Mouse (Mus musculus) neural tube, embryonic 10.5 days (tissue): ENCODE results near the gene Dna2.

ENCODE experiments used
- DNase-seq: peaks from one replicate; pipeline ENCODE4 v3.0.0-alpha.2; 2017; ENCODE audit warnings: low spot score; ENCODE audit errors: extremely low spot score

Dna2 gene

GRCm38 (mm10) chr10:62980039-62980954 lies 33.5 kb downstream of the Dna2 start, which contains the start of gene Rufy2:
Gene Rufy2, plus strand, starts transcription at chr10:62980223.
- DNase-seq = peak; percentile 88

GRCm38 (mm10) chr10:62984072-62984471 lies 37.2 kb downstream of the Dna2 start:
- DNase-seq = no peak

DNA sequence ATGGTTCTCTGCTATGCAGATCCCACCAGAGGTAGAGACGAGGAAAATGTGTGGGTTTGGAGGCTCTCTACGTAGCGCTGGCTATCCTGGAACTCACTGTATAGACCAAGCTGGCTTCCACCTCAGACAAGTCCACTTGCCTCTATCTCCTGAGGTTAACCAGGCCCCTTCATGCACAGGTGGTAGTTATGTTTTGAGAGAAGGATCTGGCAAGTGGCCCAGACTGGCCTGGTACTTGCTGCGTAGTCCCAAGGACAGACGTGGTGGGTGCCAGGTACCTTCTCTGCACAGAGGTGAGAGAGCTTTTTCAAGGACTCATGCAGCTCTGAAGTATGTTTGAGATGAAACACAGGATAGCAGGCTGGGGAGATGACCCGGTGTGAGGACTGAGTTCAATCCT lies 37.7 kb downstream of the Dna2 start:
- no peak for DNase-seq

- peak; percentile 53 for DNase-seq
These were observed 40.5 kb downstream of the Dna2 start for GRCm38 (mm10) chr10:62987341-62987740.

- DNase-seq = no peak
These were observed 43.8 kb downstream of the Dna2 start for GRCm38 (mm10) chr10:62990636-62991035.

DNA sequence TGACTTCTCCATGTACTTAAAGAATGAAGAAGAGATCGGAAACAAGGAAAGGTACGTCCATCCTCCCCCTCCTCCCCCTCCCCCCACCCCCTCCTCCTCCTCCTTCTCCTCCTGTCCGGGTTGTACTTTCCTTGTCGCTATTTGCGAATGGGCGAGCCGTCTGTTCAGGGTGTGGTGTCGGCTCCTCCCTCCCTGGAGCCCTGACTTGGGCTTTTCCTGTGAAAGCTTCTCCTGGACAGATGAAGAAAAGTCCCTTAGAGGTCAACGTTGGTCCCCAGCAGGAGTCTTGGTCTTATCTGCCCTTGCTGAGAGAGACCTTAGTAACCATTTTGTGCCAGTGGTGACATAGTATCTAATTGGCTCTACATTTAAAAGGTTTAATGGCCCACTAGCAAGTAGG lies 47.2 kb downstream of the Dna2 start:
- DNase-seq = no peak

GRCm38 (mm10) chr10:63000584-63000983 lies 53.8 kb downstream of the Dna2 start:
- no peak for DNase-seq

DNA sequence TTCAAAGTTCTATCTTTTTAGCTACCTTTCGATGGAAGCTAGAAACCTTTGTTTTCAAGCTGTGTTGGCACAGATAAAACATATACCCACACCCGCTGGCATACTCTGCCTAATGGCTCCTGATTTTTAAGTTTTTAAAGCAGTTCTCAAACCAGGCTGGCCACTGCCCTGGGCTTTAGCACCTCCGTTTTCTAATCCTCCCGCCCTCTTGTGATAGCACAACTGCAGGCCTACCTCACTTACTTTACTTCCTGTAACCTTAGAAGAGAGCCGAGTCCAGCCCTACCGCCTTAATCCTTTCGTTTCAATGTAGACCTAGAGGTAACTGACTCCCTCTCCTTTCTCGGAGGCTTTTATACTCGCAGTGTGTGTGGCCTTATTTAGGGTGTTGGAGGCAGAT lies 56.4 kb downstream of the Dna2 start:
- DNase-seq = no peak

DNA sequence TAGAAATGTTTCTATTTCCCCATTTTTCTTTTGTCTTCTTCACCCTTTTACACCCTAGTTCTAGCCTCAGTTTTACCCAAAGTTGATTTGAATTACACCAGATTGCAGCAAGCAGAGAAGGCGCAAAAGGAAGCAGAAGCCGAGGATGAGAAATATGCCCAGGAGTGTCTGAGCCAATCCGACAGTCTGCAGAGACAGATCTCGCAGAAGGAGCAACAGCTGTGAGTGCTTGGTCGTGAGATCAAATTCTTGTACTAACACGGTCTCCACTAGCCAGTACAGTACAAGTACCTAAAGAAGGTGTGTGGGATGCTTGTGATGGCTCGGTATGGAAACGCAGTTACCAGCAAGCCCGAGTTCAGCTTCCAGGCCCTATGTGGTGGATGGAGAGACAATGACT lies 57.7 kb downstream of the Dna2 start:
- no peak for DNase-seq

DNA sequence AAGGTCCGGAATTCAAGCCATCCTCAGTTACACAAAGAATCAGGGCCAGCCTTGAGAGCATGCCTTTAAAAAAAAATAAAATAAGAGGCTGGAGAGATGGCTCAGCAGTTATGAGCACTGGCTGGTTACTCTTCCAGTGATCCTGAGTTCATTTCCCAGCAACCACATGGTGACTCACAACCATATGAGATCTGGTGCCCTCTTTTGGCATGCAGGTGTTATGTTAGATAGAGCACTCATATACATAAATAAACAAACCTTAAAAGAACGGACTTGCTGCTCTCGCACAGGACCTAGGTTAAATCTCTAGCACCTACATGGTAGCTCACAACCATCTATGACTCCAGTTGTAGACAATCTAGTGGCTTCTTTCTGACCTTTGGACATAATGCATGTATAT lies 61.4 kb downstream of the Dna2 start:
- DNase-seq = no peak

GRCm38 (mm10) chr10:63010268-63010667 lies 63.4 kb downstream of the Dna2 start:
- no peak for DNase-seq

DNA sequence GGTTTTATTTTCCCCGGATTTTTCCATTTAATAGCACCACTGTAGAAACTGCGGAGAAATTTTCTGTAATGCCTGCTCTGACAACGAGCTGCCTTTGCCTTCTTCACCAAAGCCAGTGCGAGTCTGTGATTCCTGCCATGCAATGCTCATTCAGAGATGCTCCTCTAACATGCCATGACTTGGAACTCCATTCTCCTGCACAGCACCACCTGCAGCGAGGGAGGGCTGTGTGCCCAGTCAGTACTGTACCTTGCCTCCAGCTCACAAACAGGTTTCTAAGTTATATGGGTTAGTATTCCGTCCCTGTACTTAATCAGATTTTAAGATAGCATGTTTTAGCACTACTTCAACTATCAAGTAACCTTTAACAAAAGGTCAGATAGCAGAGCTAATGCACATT lies 64.7 kb downstream of the Dna2 start:
- no peak for DNase-seq

- DNase-seq = no peak
These were observed 66.7 kb downstream of the Dna2 start for GRCm38 (mm10) chr10:63013476-63013875.

DNA sequence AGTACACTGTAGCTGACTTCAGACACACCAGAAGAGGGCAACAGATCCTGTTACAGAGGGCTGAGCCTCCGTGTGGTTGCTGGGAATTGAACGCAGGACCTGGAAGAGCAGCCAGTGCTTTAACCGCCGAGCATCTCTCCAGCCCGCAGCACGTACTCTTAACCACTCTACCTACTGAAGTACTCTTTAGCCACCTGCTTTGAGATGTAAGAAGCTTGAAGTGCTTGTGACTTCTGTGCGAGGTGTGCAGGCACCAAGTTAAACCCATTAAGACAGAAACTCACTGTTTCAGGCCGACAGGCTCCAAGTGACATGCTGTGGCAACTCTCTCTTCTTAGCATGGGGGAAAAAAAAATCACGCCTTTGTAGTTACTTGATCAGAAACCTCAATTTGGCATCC lies 67.3 kb downstream of the Dna2 start:
- no peak for DNase-seq

DNA sequence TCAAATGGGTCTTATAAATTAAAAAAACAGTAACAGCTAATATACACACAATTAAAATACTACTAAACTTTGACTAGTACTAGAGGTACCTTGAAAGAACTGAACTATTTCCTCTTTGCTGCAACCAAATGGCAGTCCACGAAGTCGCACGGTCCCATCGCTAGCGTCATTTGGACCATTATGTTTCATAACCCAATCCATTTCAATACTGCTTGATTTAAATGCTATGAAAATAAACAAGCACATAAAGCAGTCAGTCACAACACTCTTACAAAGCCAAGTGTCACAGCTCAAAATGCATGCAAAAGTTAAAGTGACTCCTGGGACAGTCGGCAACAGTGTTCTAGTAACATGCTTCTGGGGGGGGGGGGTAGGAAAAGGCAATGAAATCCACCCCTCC lies 72.5 kb downstream of the Dna2 start:
- no peak for DNase-seq

- DNase-seq = no peak
These were observed 74.9 kb downstream of the Dna2 start for GRCm38 (mm10) chr10:63021702-63022101.

DNA sequence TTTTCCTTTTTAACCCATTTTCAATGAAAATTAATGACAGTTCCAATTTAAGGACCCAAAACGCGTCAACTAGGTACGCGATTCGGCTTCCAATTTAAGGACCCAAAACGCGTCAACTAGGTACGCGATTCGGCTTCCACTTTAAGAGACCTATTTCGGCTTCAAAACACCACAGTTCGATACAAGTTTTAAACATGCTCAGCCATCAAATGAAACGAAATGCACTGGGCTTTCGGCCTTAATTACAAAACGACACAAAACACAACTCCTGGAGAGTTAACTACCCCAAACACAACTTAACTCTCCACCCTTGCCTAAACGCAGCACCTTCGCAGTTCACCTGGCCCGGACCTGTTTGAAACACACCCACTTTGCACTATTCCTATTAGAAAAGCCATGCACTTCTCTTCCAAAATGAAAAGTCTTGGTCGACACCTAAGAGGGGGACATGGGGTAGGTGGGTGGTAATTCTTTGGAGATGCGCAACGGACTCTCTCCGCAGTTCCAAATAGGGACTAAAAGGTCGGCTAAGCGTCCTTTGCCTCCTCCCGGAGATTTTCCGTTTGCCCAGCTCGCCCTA lies 75.8 kb downstream of the Dna2 start:
- no peak for DNase-seq

GRCm38 (mm10) chr10:63023121-63023748 lies 76.4 kb downstream of the Dna2 start:
- peak; percentile 85 for DNase-seq
